Mouse (Mus musculus): ENCODE results near the gene Ccdc6.
A peak's percentile ranks its signal among the peaks of the same experiment; 100 is the strongest.

Gene Ccdc6

DNA sequence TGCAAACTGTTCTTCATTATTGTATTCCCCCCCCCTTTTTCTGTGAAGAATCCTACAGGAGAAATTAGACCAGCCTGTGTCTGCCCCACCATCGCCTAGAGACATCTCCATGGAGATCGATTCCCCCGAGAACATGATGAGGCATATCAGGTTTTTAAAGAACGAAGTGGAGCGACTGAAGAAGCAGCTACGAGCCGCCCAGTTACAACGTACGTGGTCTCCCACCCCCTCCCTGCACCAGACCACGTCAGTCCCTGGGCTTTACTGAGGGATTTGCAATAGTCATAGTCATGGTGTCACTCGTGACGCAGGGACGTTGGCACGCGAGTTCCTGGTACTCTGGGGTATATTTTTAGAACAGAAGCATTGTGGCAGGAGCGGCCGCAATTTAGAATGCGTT lies 72.1 kb downstream of the Ccdc6 start:
- no peak for DNase-seq (ENCODE audit: low spot score)

DNA sequence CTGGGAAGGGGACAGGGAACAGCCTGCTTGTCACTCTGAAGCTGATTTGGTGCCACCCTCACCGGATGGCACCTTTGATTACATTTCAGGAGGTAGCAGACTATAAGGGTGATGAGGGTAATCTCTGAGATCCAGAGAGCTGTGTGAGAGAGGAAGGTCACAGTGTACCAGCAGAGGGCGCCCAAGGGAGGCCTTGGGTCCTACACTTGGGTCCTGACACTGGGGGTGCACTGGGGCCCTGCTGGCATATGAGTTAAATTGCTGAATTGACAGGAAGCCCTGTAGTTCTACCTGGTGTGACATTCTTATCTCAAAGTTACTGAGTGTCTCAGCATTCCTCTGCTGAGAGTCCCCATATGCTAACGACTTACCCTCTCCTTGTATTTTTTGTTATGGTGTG lies 76.4 kb downstream of the Ccdc6 start:
- DNase-seq (ENCODE audit: low spot score), result peak; percentile 63

DNA sequence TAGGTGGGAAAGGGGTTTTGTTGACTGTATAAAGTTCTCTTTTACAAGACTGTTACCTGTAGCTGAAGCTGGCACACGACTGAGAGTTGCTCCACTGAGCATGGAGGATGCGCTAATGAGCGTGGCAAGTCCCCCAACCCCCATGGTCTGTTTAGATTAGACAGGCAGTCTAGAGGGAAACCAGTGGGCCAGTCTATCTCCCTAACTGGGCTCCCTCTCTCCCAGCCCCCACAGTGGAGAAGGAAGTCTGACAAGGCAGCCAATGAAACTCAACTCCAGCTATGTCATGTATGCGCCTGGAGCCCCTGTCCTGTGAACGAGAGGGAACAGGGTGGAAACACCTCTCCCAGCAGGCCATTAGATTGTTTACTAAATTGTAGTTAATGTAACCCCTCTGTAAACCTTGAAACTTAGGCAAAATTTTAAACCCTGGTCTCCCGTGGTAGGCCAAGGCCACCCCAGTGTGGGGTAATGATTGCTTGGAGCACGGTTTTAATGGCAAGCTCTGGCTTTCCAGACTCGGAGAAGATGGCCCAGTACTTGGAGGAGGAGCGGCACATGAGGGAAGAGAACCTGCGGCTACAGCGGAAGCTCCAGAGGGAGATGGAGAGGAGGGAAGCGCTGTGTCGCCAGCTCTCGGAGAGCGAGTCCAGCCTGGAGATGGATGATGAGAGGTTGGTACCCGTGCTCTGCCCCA lies 77.7 kb downstream of the Ccdc6 start:
- no peak for DNase-seq (ENCODE audit: low spot score)

DNA sequence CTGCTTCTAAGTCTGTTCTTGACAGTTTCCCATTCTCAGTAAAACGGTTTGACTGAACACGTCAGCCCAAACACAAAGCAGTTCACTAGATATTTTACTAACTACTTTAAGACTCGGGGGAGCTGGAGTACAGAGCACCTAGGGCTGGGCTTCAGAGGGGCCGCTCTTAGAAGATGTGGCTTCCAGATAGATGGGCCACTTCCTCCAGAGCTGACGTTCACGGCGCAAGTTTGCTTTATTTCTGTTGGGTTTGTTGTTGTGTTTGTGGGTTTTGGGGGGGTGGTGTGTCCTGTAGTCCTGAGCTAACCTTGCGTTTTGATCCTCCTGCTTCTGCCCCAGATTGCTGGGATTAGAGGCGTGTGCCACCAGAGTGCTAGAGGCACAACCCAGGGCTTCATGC lies 83.8 kb downstream of the Ccdc6 start:
- DNase-seq (ENCODE audit: low spot score), result no peak

DNA sequence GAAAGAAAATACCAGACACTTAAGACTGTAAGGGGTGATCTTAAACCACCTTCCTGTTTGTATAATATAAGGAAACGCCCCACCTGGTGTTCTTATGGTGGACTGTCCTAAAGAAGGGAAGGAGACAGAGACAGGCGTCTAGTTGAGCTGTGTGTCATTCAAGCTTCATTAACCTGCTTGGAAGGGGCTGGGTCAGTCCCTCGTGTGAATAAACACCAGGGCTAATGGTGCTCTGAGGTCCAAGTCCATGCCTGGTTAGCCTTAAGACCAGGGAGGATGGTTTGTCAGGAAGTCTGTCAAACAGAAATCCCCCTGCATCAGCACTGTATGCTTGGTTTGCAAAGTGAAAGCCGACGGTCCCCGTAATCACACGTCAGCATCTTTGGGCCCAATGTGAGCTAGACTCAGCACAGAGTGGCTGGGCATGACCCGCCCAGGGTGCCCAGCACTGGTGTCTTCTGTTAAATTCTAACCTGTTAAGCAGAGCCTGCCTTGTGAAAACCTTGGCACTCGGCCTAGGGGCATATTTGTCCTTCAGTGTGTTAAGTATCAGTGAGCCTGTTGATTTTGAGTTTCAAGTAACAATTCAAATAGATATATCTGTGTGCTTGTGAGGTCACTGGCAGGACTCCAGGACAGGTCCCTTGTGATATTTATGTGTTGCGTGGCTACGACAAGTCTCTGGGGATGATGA lies 84.5 kb downstream of the Ccdc6 start:
- no peak for DNase-seq (ENCODE audit: low spot score)

DNA sequence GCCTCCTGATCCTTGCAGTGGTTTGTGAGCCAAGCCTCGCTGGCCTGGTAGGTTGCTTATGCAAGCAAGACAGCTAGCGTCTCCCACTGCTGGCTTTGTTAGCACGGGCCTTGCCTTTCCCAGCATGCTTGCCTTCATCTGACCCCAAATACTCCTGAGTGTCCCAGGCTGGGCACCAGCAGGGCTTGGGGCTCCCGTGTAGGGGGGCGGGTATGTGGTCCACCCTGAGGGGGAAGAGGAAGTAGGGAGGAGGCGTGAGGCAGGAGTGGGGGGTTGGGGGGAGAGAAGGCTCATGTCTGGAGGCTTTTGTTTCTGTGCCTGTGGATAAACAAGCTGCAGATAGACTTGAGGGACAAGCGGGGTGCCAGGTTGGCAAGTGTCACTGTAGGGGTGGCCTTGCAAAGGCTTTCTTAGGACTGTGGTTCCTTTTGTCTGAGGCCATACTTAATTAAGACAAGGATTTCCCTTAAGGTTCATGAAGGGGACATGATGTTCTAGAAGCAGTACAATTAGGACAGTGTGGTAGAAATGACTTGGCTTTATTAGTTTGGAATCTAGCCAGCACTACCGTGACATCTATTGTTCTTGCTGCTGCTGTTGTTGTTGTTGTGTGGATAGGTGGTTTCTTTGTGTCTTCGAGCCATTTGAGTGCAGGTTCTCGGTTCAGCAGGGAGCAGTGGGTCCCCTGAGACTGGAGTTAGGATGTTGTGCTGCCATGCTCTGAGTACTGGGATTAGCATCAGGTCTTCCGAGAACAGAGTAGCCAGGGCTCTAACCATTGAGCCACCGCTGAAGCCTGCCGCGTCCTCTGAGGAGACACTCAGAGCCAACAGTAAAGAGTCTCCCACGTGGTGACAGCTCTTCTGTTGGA lies 86.5 kb downstream of the Ccdc6 start:
- DNase-seq (ENCODE audit: low spot score), result peak; percentile 67

DNA sequence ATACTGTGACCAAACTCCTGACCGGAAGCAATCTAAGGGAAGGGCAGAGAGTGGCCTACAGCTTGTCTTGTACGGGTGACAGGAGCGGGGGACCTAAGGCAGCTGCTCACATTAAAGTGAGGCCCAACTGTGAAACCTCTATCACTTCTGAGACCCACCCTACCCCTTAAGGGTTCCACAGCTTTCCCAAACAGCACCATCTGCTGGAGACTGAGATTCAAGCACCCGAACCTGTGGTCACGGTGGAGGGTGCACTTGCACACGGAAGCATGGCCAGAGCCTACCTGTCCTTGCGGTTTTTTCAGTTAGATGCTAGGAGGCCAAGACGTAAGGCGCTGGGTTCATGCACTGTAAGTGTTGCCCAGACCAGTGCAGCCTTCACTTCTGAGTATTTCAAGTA lies 89.2 kb downstream of the Ccdc6 start:
- DNase-seq (ENCODE audit: low spot score), result no peak

DNA sequence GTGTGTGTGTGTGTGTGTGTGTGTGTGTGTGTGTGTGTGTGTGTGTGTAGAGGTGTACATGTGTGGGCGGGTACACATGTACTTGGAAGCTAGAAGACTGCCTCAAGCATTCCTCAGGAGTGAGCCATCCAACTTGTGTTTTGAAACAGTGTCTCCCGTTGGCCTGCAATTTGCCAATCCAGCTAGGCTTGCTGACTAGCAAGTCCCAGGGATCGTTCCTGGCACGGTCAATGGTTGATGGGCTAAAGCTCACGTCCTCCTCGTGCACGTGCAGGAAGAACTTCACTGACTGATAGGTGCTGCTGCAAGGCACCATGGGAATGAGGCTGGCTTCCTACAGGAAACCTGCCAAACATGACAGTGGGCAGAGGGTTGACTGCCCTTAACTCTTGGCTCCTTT lies 89.7 kb downstream of the Ccdc6 start:
- DNase-seq (ENCODE audit: low spot score), result no peak

DNA sequence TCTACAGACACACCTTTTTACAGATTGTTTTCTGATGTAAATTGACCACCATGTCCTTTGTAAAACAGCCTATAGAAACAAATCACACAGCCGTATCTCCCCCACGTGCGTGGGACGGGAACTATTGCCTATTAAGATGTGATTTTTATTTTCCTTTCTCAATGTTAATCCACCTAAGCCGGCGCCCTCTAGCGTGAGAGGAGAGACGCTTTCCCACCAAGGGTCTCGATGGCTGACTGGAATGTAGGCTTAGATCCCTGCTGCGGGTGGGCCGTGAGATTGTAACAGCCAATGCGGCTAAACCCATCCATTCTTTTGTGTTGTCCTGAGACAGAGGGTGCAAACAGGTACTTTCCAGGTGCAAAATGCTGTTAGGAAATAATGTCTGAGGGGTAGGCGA lies 92.9 kb downstream of the Ccdc6 start:
- DNase-seq (ENCODE audit: low spot score), result no peak

DNA sequence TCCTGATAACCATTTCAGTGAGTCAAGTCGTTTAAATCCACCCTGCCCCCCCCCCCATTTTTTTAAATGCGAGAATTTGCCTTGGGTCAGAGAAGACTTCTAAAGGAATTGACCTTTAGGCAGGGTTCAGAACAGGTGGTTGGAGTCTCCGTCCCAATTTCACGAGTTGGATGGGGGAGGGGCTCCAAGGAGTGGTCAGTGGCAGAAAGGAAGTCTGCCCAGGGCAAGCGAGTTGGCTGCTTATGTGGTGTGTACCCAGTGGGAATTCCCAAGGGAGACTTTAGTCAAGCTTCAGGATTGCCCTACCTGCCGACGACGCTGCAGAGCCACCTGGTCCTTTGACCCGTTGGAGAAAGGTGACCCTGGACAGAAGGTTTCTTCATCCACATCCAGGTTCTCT lies 97.4 kb downstream of the Ccdc6 start:
- DNase-seq (ENCODE audit: low spot score), result no peak

DNA sequence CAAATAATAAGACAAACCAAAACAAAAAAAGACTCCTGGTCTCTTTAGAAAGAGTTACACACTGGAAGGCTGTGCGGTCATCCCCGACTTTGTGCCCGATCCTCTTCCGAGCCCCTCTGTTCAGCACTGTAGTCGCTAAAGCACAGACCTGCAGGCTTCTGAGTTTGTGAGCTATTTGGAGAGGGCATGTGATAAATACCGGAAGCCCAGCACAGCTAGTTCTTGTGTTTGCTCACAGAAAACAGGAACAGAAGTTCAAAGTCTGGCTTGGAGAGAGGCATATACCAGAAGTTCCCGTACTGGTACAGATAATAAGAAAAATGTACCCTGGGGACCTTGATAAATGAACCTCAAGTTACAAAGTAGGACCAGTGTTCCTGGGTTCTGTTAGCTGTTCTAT lies 98.4 kb downstream of the Ccdc6 start:
- no peak for DNase-seq (ENCODE audit: low spot score)

DNA sequence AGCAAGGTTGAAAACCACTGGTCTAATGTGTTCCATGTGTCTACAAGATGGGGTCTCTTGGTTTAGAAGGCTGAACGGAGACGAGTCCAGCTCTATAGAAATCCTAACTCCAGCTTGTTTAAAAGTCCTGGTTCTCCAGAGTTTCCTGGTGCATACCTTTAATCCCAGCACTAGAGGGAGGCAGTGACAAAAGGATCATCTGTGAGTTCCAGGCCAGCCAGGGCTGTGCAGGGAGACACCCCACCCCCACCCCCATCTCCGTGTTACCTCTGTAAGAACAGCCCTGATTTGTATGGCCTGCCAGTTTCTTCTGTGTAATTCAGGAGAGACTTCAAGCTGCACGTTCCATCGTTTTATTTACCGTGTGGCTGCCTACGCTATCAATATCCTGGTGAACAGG lies 98.9 kb downstream of the Ccdc6 start:
- DNase-seq (ENCODE audit: low spot score), result peak; percentile 48

DNA sequence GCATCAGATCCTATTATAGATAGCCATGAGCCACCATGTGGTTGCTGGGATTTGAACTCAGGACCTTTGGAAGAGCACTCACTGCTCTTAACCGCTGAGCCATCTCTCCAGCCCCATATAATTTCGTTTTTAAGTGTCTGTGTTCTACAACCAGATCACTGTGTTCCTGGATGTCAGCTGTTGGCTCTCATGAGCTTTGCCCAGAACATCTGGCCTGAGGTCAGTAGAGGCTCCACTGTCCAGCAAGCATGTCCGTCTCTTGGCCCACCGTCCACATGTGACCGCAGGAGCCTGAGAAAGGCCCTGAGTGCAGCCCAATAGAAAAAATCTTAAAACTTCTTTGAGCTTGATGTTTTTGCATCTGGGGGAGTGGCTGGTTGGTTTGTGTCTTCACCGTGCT lies 99.7 kb downstream of the Ccdc6 start:
- DNase-seq (ENCODE audit: low spot score), result peak; percentile 50

DNA sequence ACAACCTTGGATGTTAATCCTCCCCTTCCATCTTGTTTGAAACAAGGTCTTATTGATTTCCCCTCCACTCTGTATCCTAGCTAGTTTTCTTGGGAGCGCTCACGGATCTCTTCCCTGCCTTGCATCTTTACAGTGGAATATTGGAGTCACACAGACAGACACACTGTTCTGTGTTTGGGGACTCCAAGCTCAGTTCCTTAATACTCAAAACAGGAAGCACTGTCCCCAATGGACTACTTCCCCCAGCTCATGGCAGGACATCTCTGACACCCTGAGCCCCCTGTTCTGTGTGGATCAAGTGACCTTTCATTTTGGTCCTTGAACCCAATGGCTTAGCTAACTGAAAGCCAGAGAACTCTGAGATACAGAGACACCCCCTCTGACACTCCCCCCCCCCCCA lies 100.7 kb downstream of the Ccdc6 start:
- DNase-seq (ENCODE audit: low spot score), result no peak

DNA sequence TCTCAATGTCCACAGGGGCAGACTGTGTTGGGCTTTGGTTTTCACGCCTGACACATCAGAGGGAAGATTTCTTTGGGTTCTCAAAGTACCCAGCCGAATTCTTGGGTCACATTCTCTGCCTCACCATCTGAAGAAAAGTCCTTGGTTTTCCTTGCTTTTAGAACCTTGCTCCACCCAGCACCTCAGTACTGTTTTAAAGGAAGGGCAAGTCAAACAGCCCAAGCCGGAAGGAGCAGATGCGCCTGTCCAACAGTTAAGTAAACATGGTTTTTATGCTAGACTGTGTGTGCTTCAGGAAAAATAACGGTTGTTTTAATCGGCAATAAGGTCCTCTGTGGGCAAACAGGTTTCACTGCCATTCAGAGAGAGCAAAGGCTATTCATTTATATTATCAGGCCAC lies 101.1 kb downstream of the Ccdc6 start:
- DNase-seq (ENCODE audit: low spot score), result no peak

DNA sequence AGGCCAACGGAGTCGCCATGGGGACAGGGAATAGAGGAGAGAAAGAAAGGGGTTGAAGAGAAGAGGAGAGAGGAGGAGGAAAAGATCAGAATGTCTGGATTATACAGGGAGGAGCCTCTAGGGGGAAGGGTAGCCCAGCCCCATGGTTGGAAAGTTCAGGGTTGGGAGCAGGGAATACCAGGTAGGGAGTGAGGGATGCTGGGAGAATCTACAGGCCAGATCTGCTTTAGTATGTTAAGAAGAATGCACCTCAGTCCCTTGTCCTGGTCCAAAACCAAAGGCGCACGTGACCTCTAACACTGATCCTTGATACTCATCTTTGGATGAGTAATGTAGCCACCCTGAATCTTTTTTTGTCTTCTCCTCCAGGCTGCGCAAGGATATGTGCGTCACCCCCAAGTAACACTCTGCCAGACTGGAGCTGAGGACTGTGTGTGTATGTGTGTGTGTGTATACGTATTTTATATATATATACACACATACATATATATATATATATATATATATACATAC lies 102.1 kb downstream of the Ccdc6 start:
- no peak for DNase-seq (ENCODE audit: low spot score)

DNA sequence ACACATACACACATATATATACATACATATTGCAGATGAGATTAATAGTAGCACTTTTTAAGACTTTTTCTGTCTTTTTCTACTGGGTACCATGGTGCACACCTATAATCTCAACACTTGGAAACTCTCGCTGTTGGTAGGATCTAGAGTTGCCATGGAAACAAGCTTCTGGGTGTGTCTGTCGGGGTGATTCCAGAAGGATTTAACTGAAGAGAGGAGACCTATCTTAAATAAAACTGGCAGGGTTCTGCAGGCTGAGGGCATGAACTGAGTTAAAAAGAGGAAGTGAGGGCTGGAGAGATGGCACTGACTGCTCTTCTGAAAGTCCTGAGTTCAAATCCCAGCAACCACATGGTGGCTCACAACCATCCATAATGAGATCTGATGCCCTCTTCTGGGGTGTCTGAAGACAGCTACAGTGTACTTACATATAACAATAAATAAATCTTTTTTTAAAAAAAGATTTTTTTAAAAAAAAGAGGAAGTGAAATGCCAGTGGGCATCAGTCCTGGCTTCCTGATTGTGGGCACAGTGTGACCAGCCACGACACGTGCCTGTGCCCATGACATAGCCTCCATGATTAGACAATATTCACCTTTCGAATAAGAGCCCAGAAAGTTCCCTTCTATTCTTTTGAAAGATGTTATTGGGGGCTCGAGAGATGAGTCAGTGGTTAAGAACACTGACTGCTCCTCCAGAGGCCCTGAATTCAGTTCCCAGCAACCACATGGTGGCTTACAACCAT lies 102.7 kb downstream of the Ccdc6 start:
- no peak for DNase-seq (ENCODE audit: low spot score)

DNA sequence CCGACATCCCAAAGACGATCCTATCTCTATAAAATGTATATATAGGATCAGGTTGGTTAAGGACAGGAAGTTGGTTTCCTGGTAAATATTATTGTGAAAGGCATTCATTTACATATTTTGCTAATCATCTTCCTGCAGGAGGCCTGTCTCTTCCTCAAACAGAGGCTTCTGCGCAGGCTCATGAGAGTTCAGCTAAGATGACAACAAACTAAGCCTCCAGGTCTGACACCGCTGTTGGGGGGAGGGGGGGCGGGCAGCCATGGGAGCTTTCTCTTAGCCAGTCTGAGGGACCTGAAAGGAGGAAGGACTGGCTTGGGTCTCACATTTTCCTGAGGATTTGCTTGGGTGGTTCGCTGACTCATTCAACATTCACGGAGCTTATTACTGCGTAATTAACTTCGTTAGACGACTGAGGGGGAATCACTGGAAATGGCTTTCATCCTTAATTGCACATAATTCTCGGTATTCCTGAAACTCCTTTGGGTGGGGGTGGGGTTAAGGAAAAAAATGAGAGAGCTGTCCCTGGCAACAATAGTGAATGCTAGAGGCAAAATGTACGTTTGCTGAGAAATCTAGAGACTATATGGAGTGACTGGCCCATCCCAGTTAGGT lies 104.1 kb downstream of the Ccdc6 start:
- DNase-seq (ENCODE audit: low spot score), result peak; percentile 68

DNA sequence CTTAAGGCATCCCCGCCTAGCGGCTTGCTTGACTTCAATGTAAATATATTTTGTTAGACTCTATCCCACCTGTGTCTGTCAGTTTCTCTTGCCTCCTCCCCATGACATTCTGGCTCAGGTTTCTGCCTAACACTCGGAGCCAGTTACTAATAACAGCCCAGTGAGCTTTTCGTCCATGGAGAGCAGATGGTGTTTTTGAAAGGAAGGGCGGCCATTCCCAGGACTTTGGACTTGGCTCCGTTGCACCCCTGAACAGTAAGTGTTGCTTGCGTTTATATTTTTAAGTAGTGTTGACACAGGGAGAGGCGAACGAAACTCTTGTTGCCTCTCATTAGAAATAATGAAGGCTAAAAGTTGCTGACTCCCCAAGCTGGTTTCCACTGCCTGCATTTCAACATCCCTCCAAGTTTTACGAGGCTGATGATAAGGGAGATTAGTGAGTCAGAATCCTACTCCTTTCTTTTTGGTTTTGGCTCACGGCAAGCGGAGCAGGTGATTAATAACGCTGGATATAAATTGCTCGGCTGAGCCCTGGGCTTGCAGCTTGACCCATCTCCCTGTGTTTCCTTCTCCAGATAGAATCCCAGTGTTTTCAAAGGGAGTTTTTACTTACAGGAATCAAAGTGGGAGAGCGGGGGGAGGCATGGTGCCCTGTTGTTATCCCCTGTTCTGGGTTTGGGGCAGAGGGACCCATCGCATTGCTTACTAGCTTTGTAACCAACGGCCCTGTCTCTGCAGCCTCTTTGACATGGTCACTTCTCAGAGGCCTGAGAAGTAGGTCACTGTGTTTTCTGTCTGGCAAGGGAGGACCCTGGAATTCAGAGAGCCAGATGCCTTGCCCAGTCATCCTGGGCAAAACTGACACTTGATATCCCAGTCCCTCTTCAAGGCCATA lies 107.8 kb downstream of the Ccdc6 start, which contains the start of gene Mrln:
Gene Mrln, plus strand, starts transcription at position 160 of the 895 bp plus-strand sequence.
- no peak for DNase-seq (ENCODE audit: low spot score)

DNA sequence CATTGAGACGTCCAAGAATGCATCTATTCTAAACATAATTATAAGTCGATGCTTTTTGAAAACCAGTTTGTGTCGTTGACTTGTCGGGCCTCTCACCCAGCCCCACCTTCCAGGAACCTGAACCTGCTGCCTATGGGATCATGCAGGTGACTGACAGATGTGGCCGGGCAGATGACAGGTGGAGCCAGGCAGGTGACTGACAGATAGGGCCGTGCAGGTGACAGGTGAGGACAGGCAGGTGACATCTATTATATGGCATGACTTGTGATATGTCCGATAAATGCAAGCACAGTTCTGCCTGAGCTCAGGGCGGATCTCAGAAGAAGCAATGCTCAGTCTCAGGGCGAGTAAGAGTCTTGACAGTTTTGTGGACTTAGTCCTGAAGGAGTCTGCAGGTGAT lies 114.4 kb downstream of the Ccdc6 start:
- DNase-seq (ENCODE audit: low spot score), result no peak

DNA sequence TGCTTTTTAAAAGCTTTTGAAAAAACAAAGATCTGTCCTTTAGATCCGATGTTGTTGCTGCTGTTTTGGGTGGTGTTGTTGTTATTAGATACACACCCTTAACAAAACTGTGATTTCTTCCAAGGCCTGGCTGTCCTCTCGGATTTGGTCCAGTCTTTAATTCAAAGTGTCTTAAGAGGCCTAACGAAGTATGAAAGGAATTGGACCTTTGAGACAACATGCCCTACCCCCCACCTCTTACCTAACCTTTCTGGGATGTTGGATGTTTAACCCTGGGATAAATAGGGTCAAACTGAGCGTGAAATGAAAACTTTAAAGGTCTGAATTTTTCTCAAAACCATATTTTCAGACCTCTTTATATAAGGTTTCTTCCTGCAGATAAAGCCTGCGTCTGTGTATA lies 124.0 kb downstream of the Ccdc6 start:
- no peak for DNase-seq (ENCODE audit: low spot score)

Data from lung, postnatal 25 days (tissue).